Mouse (Mus musculus): ENCODE measurements around the gene Bag5. TPM values are rescaled to one million over a fixed set of nuclear protein-coding genes. Genes with fewer than 3 reads are reported as not detected.

The Bag5 gene
- 33.3 and 38.0 TPM in 2 replicates for total RNA-seq (2012; rRNA removed)
- 10 to 100 TPM in 1 of 2 experiments, not detected in 1; 24.0 TPM for polyA plus RNA-seq (2012; ENCODE audit: insufficient read depth in 1 of 2, insufficient read length in 2 of 2, low read depth in 1 of 2, low replicate concordance in 2 of 2, missing spikeins in 1 of 2)

DNA sequence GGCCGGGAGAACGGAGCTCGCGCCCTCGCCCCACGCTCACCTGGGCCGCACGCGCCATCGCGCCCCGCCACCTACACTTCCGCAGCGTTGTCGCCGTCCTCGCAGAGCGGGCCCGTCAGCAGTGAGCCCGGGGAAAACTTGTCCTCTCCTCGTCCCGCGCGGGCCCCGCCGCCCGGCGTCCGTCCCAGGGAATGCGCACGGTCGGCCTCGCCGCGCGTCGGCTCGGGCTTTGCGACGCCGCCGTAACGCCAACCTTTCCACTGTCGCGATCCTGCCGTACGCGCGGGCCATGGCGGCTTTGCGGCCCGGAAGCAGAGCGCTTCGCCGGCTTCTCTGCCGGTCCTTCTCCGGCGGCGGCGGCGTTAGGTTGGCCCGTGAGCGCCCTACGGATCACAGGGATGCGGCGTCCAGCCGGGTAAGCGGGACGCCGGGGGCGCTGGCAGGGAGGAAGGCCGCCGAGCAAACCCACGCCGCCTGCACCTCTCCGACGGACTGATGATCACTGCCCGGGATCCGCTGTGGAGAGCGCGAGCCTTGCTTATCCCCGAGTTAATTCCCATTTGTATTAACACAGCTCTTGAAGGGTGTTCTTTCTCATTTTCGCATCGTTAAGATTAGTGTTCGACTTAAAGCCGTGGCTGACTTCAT, at the start of gene Bag5, which contains the start of gene Apopt1:
TSS of gene Bag5 (minus strand) at position 254 of the 648 bp plus-strand sequence.
TSS of gene Apopt1 (plus strand) at position 258 of the 648 bp plus-strand sequence.
- peaks cover 5 to 12% of the 10 kb centered on the region in 2 experiments for H3K36me3 ChIP-seq (ENCODE audit: control insufficient read depth in 1 of 2, insufficient read depth in 2 of 2, low read length in 2 of 2)
- H3K27me3 ChIP-seq (ENCODE audit: control insufficient read depth in 1 of 2, insufficient read depth in 2 of 2, low read length in 2 of 2) = no peaks in the 10 kb centered on the region
- no peaks in the 10 kb centered on the region for H3K9me3 ChIP-seq (replicated peaks; ENCODE audit: insufficient read depth, low read length)
- TF ChIP-seq MEF2A (IDR thresholded peaks at IDR 0.05; ENCODE audit: extremely low read depth, insufficient replicate concordance, low read depth, low read length, poor library complexity, severe bottlenecking) (0 out of 2 replicates have a peak, but pooled peaks have one; percentile 14), MYB (IDR thresholded peaks at IDR 0.05; ENCODE audit: low read depth, low read length) (no peak), MAFK (IDR thresholded peaks at IDR 0.05; ENCODE audit: borderline replicate concordance, low read depth, low read length) (0 out of 2 replicates have a peak, but pooled peaks have one; percentile 10), KAT2A (conservative IDR thresholded peaks at IDR 0.05; ENCODE audit: low read depth, low read length) (peak; percentile 92), CHD2 (IDR thresholded peaks at IDR 0.05; ENCODE audit: low read length) (no peak), BHLHE40 (IDR thresholded peaks at IDR 0.05; ENCODE audit: borderline replicate concordance, low read depth, low read length) (peak; percentile 31; the same call in 1 of the 2 replicates), HCFC1 (IDR thresholded peaks at IDR 0.05; ENCODE audit: low read depth, low read length) (peak; percentile 95), POLR2A (IDR thresholded peaks at IDR 0.05; ENCODE audit: control insufficient read depth in 1 of 2, insufficient read depth in 1 of 2, low read depth in 1 of 2, low read length in 2 of 2, poor library complexity in 1 of 2) (peak; percentile 83 to 97), ZMIZ1 (IDR thresholded peaks at IDR 0.05; ENCODE audit: low read depth, low read length) (peak; percentile 58; the same call in 1 of the 2 replicates), ETS1 (IDR thresholded peaks at IDR 0.05; ENCODE audit: low read depth, low read length) (peak; percentile 51; the same call in 1 of the 2 replicates), CTCF (IDR thresholded peaks at IDR 0.05 in 2 of 3, conservative IDR thresholded peaks at IDR 0.05 in 1 of 3; ENCODE audit: control insufficient read depth in 1 of 3, insufficient read depth in 1 of 3, low read depth in 2 of 3, low read length in 3 of 3, poor library complexity in 1 of 3, severe bottlenecking in 1 of 3) (no peak), ZC3H11A (IDR thresholded peaks at IDR 0.05; ENCODE audit: low read depth, low read length) (no peak; the same call in 1 of the 2 replicates), TCF12 (IDR thresholded peaks at IDR 0.05; ENCODE audit: low read depth, low read length) (peak; percentile 98), POLR2AphosphoS2 (IDR thresholded peaks at IDR 0.05; ENCODE audit: low read length) (peak; percentile 83), NELFE (IDR thresholded peaks at IDR 0.05; ENCODE audit: low read depth, low read length) (peak; percentile 89), ELF1 (IDR thresholded peaks at IDR 0.05; ENCODE audit: low read depth, low read length) (peak; percentile 93), UBTF (IDR thresholded peaks at IDR 0.05; ENCODE audit: borderline replicate concordance, insufficient read depth, low read depth, low read length) (0 out of 2 replicates have a peak, but pooled peaks have one; percentile 65), EP300 (IDR thresholded peaks at IDR 0.05; ENCODE audit: low read depth in 1 of 2, low read length in 2 of 2) (no peak), MXI1 (IDR thresholded peaks at IDR 0.05; ENCODE audit: low read depth, low read length) (peak; percentile 89), GABPA (IDR thresholded peaks at IDR 0.05; ENCODE audit: low read depth, low read length) (no peak; the same call in 1 of the 2 replicates), MAX (IDR thresholded peaks at IDR 0.05; ENCODE audit: low read length) (peak; percentile 68), GATA1 (IDR thresholded peaks at IDR 0.05; ENCODE audit: low read depth, low read length) (no peak), NRF1 (IDR thresholded peaks at IDR 0.05; ENCODE audit: insufficient read depth, low read depth, low read length, poor library complexity, severe bottlenecking) (peak; percentile 55; the same call in 1 of the 2 replicates), TAL1 (IDR thresholded peaks at IDR 0.05; ENCODE audit: low read length) (no peak), CHD1 (IDR thresholded peaks at IDR 0.05; ENCODE audit: low read depth, low read length) (no peak), RCOR1 (IDR thresholded peaks at IDR 0.05; ENCODE audit: low read depth, low read length) (0 out of 2 replicates have a peak, but pooled peaks have one; percentile 31), MAZ (IDR thresholded peaks at IDR 0.05; ENCODE audit: low read depth, low read length) (peak; percentile 53; the same call in 1 of the 2 replicates), ZKSCAN1 (IDR thresholded peaks at IDR 0.05; ENCODE audit: low read depth, low read length) (no peak), TBP (IDR thresholded peaks at IDR 0.05; ENCODE audit: low read depth, low read length) (peak; percentile 37; the same call in 1 of the 2 replicates), SIN3A (IDR thresholded peaks at IDR 0.05; ENCODE audit: low read length) (peak; percentile 98), USF1 (IDR thresholded peaks at IDR 0.05; ENCODE audit: low read depth, low read length) (peak; percentile 23; the same call in 1 of the 2 replicates), MYC (IDR thresholded peaks at IDR 0.05; ENCODE audit: low read depth, low read length) (0 out of 2 replicates have a peak, but pooled peaks have one; percentile 0)
- peaks cover 0 to 13% of the 10 kb centered on the region in 2 experiments; a peak in 3 of 4 replicates for H3K4me1 ChIP-seq (ENCODE audit: control insufficient read depth in 1 of 2, insufficient read depth in 2 of 2, low read length in 2 of 2)
- peaks cover 39% of the 10 kb centered on the region for H3K79me2 ChIP-seq (ENCODE audit: control insufficient read depth, insufficient read depth, low read length, poor library complexity)
- H3K27ac ChIP-seq (ENCODE audit: control insufficient read depth, low read depth, low read length) = peak within 1 kb of the TSS; percentile 63
- peak within 1 kb of the TSS; percentile 87 to 99 for H3K4me3 ChIP-seq (ENCODE audit: control insufficient read depth in 1 of 2, insufficient read depth in 1 of 2, low read depth in 2 of 2, low read length in 2 of 2)
- DNase-seq (ENCODE audit: low read depth, low spot score) = peak; percentile 91
- peak within 1 kb of the TSS; percentile 97 for H3K9ac ChIP-seq (ENCODE audit: control insufficient read depth, low read depth, low read length, poor library complexity, severe bottlenecking)
